Mouse (Mus musculus): ENCODE results near the gene Dlx6. TPM values are rescaled to one million over a fixed set of nuclear protein-coding genes. Genes with fewer than 3 reads are reported as not detected.

Dlx6 gene
- total RNA-seq, 2 experiments from 2014 or later, result 6.6 to 7.0 TPM

Other genes starting within 250 kb of the Dlx6 start
- 1 to 10 TPM; 5.8 to 5.9 TPM for gene Dlx5, start 18.8 kb downstream of the Dlx6 start, total RNA-seq (2021)
- 1 to 10 TPM; 4.6 to 4.7 TPM for gene Sdhaf3, start 92.7 kb downstream of the Dlx6 start, total RNA-seq (2021)